Mouse (Mus musculus): ENCODE results near the gene Gm9602.
"Not testable (repeated sequence)": the region's sequence is repeated elsewhere in the genome, so short reads cannot be mapped to it uniquely, and the experiment has no call there.

Gm9602 gene

GRCm38 (mm10) chr14:4776037-4776436 is at the start of gene Gm9602:
Gene Gm9602 (plus strand): TSS chr14:4776337.
- DNase-seq (ENCODE audit: extremely low read depth, insufficient read length, low spot score): not testable (repeated sequence)

GRCm38 (mm10) chr14:4806421-4806820 is 30.3 kb downstream of the Gm9602 start:
- not testable (repeated sequence) for DNase-seq (ENCODE audit: extremely low read depth, insufficient read length, low spot score)

- not testable (repeated sequence) for DNase-seq (ENCODE audit: extremely low read depth, insufficient read length, low spot score)
Measured at GRCm38 (mm10) chr14:4821950-4822349, 45.8 kb downstream of the Gm9602 start.

All from 3134 (cell line).